Mouse (Mus musculus): ENCODE data around the gene Col5a1.

Col5a1 gene

GRCm38 (mm10) chr2:28036788-28037187 is 150.6 kb downstream of the Col5a1 start:
- no peak for DNase-seq (ENCODE audit: low spot score)

GRCm38 (mm10) chr2:28037505-28038390 is 151.5 kb downstream of the Col5a1 start:
- no peak for DNase-seq (ENCODE audit: low spot score)

- no peak for DNase-seq (ENCODE audit: low spot score)
These were observed 152.3 kb downstream of the Col5a1 start for GRCm38 (mm10) chr2:28038391-28039096.

GRCm38 (mm10) chr2:28039647-28040325 is 153.6 kb downstream of the Col5a1 start:
- no peak for DNase-seq (ENCODE audit: low spot score)

- no peak for DNase-seq (ENCODE audit: low spot score)
These were observed 154.2 kb downstream of the Col5a1 start for GRCm38 (mm10) chr2:28040466-28040865.

- DNase-seq (ENCODE audit: low spot score) = no peak
These were observed 158.8 kb downstream of the Col5a1 start for GRCm38 (mm10) chr2:28044920-28045598.

- no peak for DNase-seq (ENCODE audit: low spot score)
These were observed 160.1 kb downstream of the Col5a1 start for GRCm38 (mm10) chr2:28046311-28046710.

- no peak for DNase-seq (ENCODE audit: low spot score)
These were observed 160.9 kb downstream of the Col5a1 start for GRCm38 (mm10) chr2:28047092-28047491.

- no peak for DNase-seq (ENCODE audit: low spot score)
These were observed 173.7 kb downstream of the Col5a1 start for GRCm38 (mm10) chr2:28059922-28060321.

GRCm38 (mm10) chr2:28063711-28064338 is 177.6 kb downstream of the Col5a1 start:
- no peak for DNase-seq (ENCODE audit: low spot score)

- DNase-seq (ENCODE audit: low spot score) = no peak
These were observed 178.3 kb downstream of the Col5a1 start for GRCm38 (mm10) chr2:28064339-28065080.

GRCm38 (mm10) chr2:28065081-28065651 is 178.9 kb downstream of the Col5a1 start:
- DNase-seq (ENCODE audit: low spot score) = no peak

- DNase-seq (ENCODE audit: low spot score) = no peak
These were observed 180.5 kb downstream of the Col5a1 start for GRCm38 (mm10) chr2:28066686-28067085.

GRCm38 (mm10) chr2:28067175-28067574 is 180.9 kb downstream of the Col5a1 start:
- no peak for DNase-seq (ENCODE audit: low spot score)

GRCm38 (mm10) chr2:28067821-28068536 is 181.8 kb downstream of the Col5a1 start:
- no peak for DNase-seq (ENCODE audit: low spot score)

- no peak for DNase-seq (ENCODE audit: low spot score)
These were observed 182.3 kb downstream of the Col5a1 start for GRCm38 (mm10) chr2:28068537-28068878.

GRCm38 (mm10) chr2:28075616-28076187 is 189.5 kb downstream of the Col5a1 start:
- no peak for DNase-seq (ENCODE audit: low spot score)

GRCm38 (mm10) chr2:28084768-28085167 is 198.5 kb downstream of the Col5a1 start, which contains the start of gene Fcnb:
Fcnb (minus strand) TSS chr2:28084885.
- no peak for DNase-seq (ENCODE audit: low spot score)

GRCm38 (mm10) chr2:28086112-28086511 is 199.9 kb downstream of the Col5a1 start:
- DNase-seq (ENCODE audit: low spot score) = no peak
